Mouse (Mus musculus) brain, embryonic 14.5 days (tissue): ENCODE measurements at regions not wholly inside any gene's neighbourhood (a gene's known extent, or its start where the extent isn't known, plus 50 kb on each side); places are given as distances from the start of the nearest gene placed in this dataset.

ENCODE experiments used
- CTCF ChIP-seq: fragments of 200-500 bp; IDR thresholded peaks from 2 replicates; pipeline ENCODE4 v1.5.1; 2012; ENCODE audit warnings: inconsistent platforms, mild to moderate bottlenecking, moderate library complexity, borderline replicate concordance; ENCODE audit not compliant: insufficient read depth, insufficient read length; ENCODE audit errors: extremely low read depth
- POLR2A ChIP-seq: fragments of 200-500 bp; IDR thresholded peaks from 2 replicates; pipeline ENCODE4 v1.6.1; 2012; ENCODE audit warnings: mild to moderate bottlenecking, inconsistent platforms, borderline replicate concordance; ENCODE audit not compliant: poor library complexity, insufficient read depth, insufficient read length, severe bottlenecking; ENCODE audit errors: extremely low read depth

- no peak for TF ChIP-seq POLR2A
- TF ChIP-seq CTCF: no peak
Measured at GRCm38 (mm10) chr7:124647131-124647530, 664.5 kb downstream of the Hs3st4 start.
